ENCODE assay signal across 24 mouse cellular contexts in genomic region chr4:101141768-101142167, GRCm38 (mm10).
A peak's percentile ranks its signal among the peaks of the same experiment; 100 is the strongest.
DNase-seq lines count a peak whose midpoint lies in the region; ATAC-seq and TF ChIP-seq lines count a peak whose summit lies in the region.
"Had no signal": no experiment of that assay in that cellular context is flagged by ENCODE, and none has a peak within 500 bp of the region (broad histone marks: within the 10 kb centered on the region; RNA-seq: fewer than 3 reads in every experiment).

No protein-coding gene starts in this region.

- no peak for TF ChIP-seq CTCF in kidney, adult 2 months (conservative IDR thresholded peaks at IDR 0.05; ENCODE audit: insufficient read depth, insufficient read length, low read depth, low read length)
- TF ChIP-seq CTCF in CH12.LX (conservative IDR thresholded peaks at IDR 0.05 in 1 of 2, IDR thresholded peaks at IDR 0.05 in 1 of 2; ENCODE audit: low read depth in 2 of 2, low read length in 2 of 2), result no peak

- TF ChIP-seq RAD21 in CH12.LX (IDR thresholded peaks at IDR 0.05; ENCODE audit: low read depth, low read length), result no peak; the same call in 1 of the 2 replicates

- H3K27ac ChIP-seq in kidney, adult 2 months (ENCODE audit: insufficient read depth, low read depth, low read length), result no peak overlapping the region
- no peak overlapping the region for H3K27ac ChIP-seq in CH12.LX (ENCODE audit: insufficient read depth, low read depth)
- H3K27ac ChIP-seq: embryonic facial prominence, embryonic 12.5 days; embryonic facial prominence, embryonic 15.5 days; forebrain, embryonic 12.5 days; forebrain, embryonic 15.5 days; hindbrain, embryonic 12.5 days had no signal

- no peak overlapping the region for H3K9ac ChIP-seq in CH12.LX (ENCODE audit: insufficient read depth, low read depth)
- H3K9ac ChIP-seq: embryonic facial prominence, embryonic 12.5 days; embryonic facial prominence, embryonic 15.5 days; forebrain, embryonic 12.5 days; forebrain, embryonic 15.5 days; hindbrain, embryonic 12.5 days had no signal

- no peaks in the 10 kb centered on the region for H3K79me2 ChIP-seq in CH12.LX (replicated peaks; ENCODE audit: control insufficient read depth, extremely low read depth, insufficient read depth, poor library complexity, severe bottlenecking)

- H3K36me3 ChIP-seq in kidney, adult 2 months (ENCODE audit: control insufficient read depth, insufficient read depth, low read length), result no peaks in the 10 kb centered on the region
- no peaks in the 10 kb centered on the region for H3K36me3 ChIP-seq in CH12.LX (replicated peaks in 1 of 2; ENCODE audit: control insufficient read depth in 1 of 2, insufficient read depth in 1 of 2, low read length in 1 of 2)
- H3K36me3 ChIP-seq: forebrain, embryonic 12.5 days; forebrain, embryonic 15.5 days; hindbrain, embryonic 12.5 days had no signal

- 62% methylated on average over 5 of the region's 5 CpGs for WGBS in kidney, adult 2 months

- H3K4me1 ChIP-seq in kidney, adult 2 months (ENCODE audit: control insufficient read depth, insufficient read depth, low read length), result no peaks in the 10 kb centered on the region
- H3K4me1 ChIP-seq in CH12.LX (ENCODE audit: control insufficient read depth in 1 of 2, insufficient read depth in 2 of 2), result peaks cover 10 to 38% of the 10 kb centered on the region in 2 experiments
- H3K4me1 ChIP-seq: embryonic facial prominence, embryonic 12.5 days had no signal

- no peak for TF ChIP-seq POLR2A in kidney, adult 2 months (IDR thresholded peaks at IDR 0.05; ENCODE audit: low read depth, low read length)
- TF ChIP-seq POLR2A in CH12.LX (IDR thresholded peaks at IDR 0.05; ENCODE audit: low read depth, low read length), result no peak

- H3K9me3 ChIP-seq in CH12.LX (replicated peaks; ENCODE audit: low read length), result no peaks in the 10 kb centered on the region
- H3K9me3 ChIP-seq: embryonic facial prominence, embryonic 12.5 days; embryonic facial prominence, embryonic 15.5 days; forebrain, embryonic 12.5 days; forebrain, embryonic 15.5 days; hindbrain, embryonic 12.5 days had no signal

- no peaks in the 10 kb centered on the region for H3K27me3 ChIP-seq in kidney, adult 2 months (replicated peaks; ENCODE audit: control insufficient read depth, insufficient read depth, low read length)
- no peaks in the 10 kb centered on the region for H3K27me3 ChIP-seq in CH12.LX (replicated peaks)
- H3K27me3 ChIP-seq: embryonic facial prominence, embryonic 12.5 days; embryonic facial prominence, embryonic 15.5 days; forebrain, embryonic 12.5 days; forebrain, embryonic 15.5 days; hindbrain, embryonic 12.5 days had no signal

- ATAC-seq in inflammation-experienced regulatory T-cells, adult 6 months, result peak; percentile 28
- no peak for ATAC-seq in megakaryocyte, adult 5-6 weeks (ENCODE audit: poor library complexity, severe bottlenecking)
- ATAC-seq in cerebellum, adult (ENCODE audit: insufficient number of reproducible peaks, low FRiP score, low TSS enrichment), result no peak
- ATAC-seq: forebrain, embryonic 15.5 days; hindbrain, embryonic 16.5 days had no signal

- TF ChIP-seq EP300 in CH12.LX (IDR thresholded peaks at IDR 0.05; ENCODE audit: low read length), result peak; percentile 84

- in situ Hi-C loops in CH12.LX (cut with MboI; ENCODE audit: low pct_ligation_motif_present, low pct_unique_long_range_greater_than_20kb, low sequenced_read_pairs), result loop anchor here (10.0 kb wide), 1 partner anchor 147 kb away; no protein-coding TSS in a partner anchor

- H3K4me2 ChIP-seq in CH12.LX (ENCODE audit: insufficient read depth, low read depth, poor library complexity, severe bottlenecking), result peak overlapping the region; percentile 84
- H3K4me2 ChIP-seq: embryonic facial prominence, embryonic 12.5 days; embryonic facial prominence, embryonic 15.5 days; forebrain, embryonic 12.5 days; forebrain, embryonic 15.5 days; heart, embryonic 11.5 days; hindbrain, embryonic 12.5 days had no signal

- H3K4me3 ChIP-seq in kidney, adult 2 months (ENCODE audit: insufficient read depth, low read depth, low read length), result no peak overlapping the region
- H3K4me3 ChIP-seq in CH12.LX (replicated peaks in 1 of 3; ENCODE audit: low read depth in 2 of 3, low read length in 2 of 3, poor library complexity in 1 of 3), result no peak overlapping the region
- H3K4me3 ChIP-seq: embryonic facial prominence, embryonic 12.5 days; embryonic facial prominence, embryonic 15.5 days; erythroblast, embryonic 14.5 days; forebrain, embryonic 12.5 days; forebrain, embryonic 15.5 days; hindbrain, embryonic 12.5 days had no signal

- dilution Hi-C loops in CH12.LX (cut with MboI; ENCODE audit: extremely low pct_ligation_motif_present, extremely low pct_unique_long_range_greater_than_20kb, low sequenced_read_pairs), result no loop called here

- DNase-seq in kidney, adult 2 months, result peak; percentile 26
- DNase-seq in kidney, adult 8-10 months, result no peak
- DNase-seq in CH12.LX (ENCODE audit: extremely low read depth), result peak; percentile 90
- DNase-seq in heart, adult 11 months, result no peak
- DNase-seq: adrenal gland, postnatal 10 days; adrenal gland, postnatal 36 days; B cell, adult 2 months; cerebellum, adult 11 months; cerebellum, adult 2 months; cerebellum, adult 9-11 months; cerebellum, postnatal 25 days; gastrocnemius, postnatal 10 days; gastrocnemius, postnatal 36 days had no signal

TF ChIP-seq in CH12.LX, 34 proteins besides CTCF, POLR2A, EP300 and RAD21:
- TF ChIP-seq ELF1 (IDR thresholded peaks at IDR 0.05; ENCODE audit: low read depth, low read length) (no peak), PAX5 (IDR thresholded peaks at IDR 0.05; ENCODE audit: low read length) (no peak), CHD1 (IDR thresholded peaks at IDR 0.05; ENCODE audit: low read depth, low read length) (no peak), MAX (IDR thresholded peaks at IDR 0.05; ENCODE audit: low read length) (no peak; the same call in 1 of the 2 replicates), ETS1 (conservative IDR thresholded peaks at IDR 0.05; ENCODE audit: low read depth, low read length) (peak; percentile 55; the same call in 1 of the 2 replicates), MYC (IDR thresholded peaks at IDR 0.05; ENCODE audit: low read depth, low read length) (peak; percentile 61), USF1 (IDR thresholded peaks at IDR 0.05; ENCODE audit: low read depth, low read length) (no peak), SMC3 (IDR thresholded peaks at IDR 0.05; ENCODE audit: low read depth, low read length) (no peak), RCOR1 (conservative IDR thresholded peaks at IDR 0.05; ENCODE audit: low read depth, low read length) (peak; percentile 65; the same call in 1 of the 2 replicates), MEF2A (IDR thresholded peaks at IDR 0.05; ENCODE audit: borderline replicate concordance, low read depth, low read length) (peak; percentile 48; the same call in 1 of the 2 replicates), E2F4 (IDR thresholded peaks at IDR 0.05; ENCODE audit: insufficient replicate concordance, low read depth, low read length) (no peak), ZC3H11A (IDR thresholded peaks at IDR 0.05; ENCODE audit: low read depth, low read length) (no peak), IRF4 (IDR thresholded peaks at IDR 0.05; ENCODE audit: low read depth, low read length) (peak; percentile 70), MXI1 (IDR thresholded peaks at IDR 0.05; ENCODE audit: low read depth, low read length) (peak; percentile 45; the same call in 1 of the 2 replicates), USF2 (conservative IDR thresholded peaks at IDR 0.05; ENCODE audit: low read depth, low read length) (no peak), MAZ (IDR thresholded peaks at IDR 0.05; ENCODE audit: low read depth, low read length) (0 out of 2 replicates have a peak, but pooled peaks have one; percentile 52), JUND (conservative IDR thresholded peaks at IDR 0.05; ENCODE audit: low read depth, low read length) (peak; percentile 39; the same call in 1 of the 2 replicates), BHLHE40 (IDR thresholded peaks at IDR 0.05; ENCODE audit: low read depth, low read length) (peak; percentile 87), KAT2A (IDR thresholded peaks at IDR 0.05; ENCODE audit: insufficient replicate concordance, low read length) (no peak), TCF12 (IDR thresholded peaks at IDR 0.05; ENCODE audit: low read depth, low read length) (peak; percentile 27; the same call in 1 of the 2 replicates), MAFK (IDR thresholded peaks at IDR 0.05; ENCODE audit: insufficient replicate concordance, low read length) (0 out of 2 replicates have a peak, but pooled peaks have one; percentile 45), POLR2AphosphoS2 (IDR thresholded peaks at IDR 0.05; ENCODE audit: low read depth, low read length) (no peak), SIN3A (IDR thresholded peaks at IDR 0.05; ENCODE audit: low read length) (peak; percentile 64; the same call in 1 of the 2 replicates), CHD2 (IDR thresholded peaks at IDR 0.05; ENCODE audit: low read length) (no peak), NRF1 (IDR thresholded peaks at IDR 0.05; ENCODE audit: low read depth, low read length) (no peak), JUN (IDR thresholded peaks at IDR 0.05; ENCODE audit: insufficient read depth, low read depth, low read length) (peak; percentile 25; the same call in 1 of the 2 replicates), UBTF (IDR thresholded peaks at IDR 0.05; ENCODE audit: low read depth, low read length) (no peak), NELFE (IDR thresholded peaks at IDR 0.05; ENCODE audit: low read depth, low read length) (no peak), ZKSCAN1 (IDR thresholded peaks at IDR 0.05; ENCODE audit: borderline replicate concordance, low read depth, low read length) (no peak)
TF ChIP-seq in CH12.LX: peak in this region for 13.

Comparison
In these comparisons a context has a peak if more than half of its experiments do, and no peak if none do; other contexts are left out.
1. DNase-seq: peak in kidney, adult 2 months (single experiment) and CH12.LX (single experiment); none in kidney, adult 8-10 months (0 of 2) and heart, adult 11 months (single experiment).